Comparison of ENCODE assay signal across 18 mouse cellular contexts in genomic region chr2:131067481-131067880, GRCm38 (mm10). TPM values are rescaled to one million over a fixed set of nuclear protein-coding genes. Genes with fewer than 3 reads are reported as not detected.
DNase-seq lines count a peak whose midpoint lies in the region; ATAC-seq and TF ChIP-seq lines count a peak whose summit lies in the region.
"Had no signal": no experiment of that assay in that cellular context is flagged by ENCODE, and none has a peak within 500 bp of the region (broad histone marks: within the 10 kb centered on the region; RNA-seq: fewer than 3 reads in every experiment).

No protein-coding gene starts in this region.

- no peak overlapping the region for H3K27ac ChIP-seq in intestine, embryonic 16.5 days (ENCODE audit: low read length)
- no peak overlapping the region for H3K27ac ChIP-seq in intestine, embryonic 15.5 days
- no peak overlapping the region for H3K27ac ChIP-seq in lung, postnatal 0 days (ENCODE audit: low read length)
- no peak overlapping the region for H3K27ac ChIP-seq in hindbrain, embryonic 16.5 days (ENCODE audit: low read depth, low read length)
- H3K27ac ChIP-seq: forebrain, embryonic 13.5 days; heart, embryonic 15.5 days; hindbrain, embryonic 13.5 days; left cerebral cortex, adult 2 months; liver, embryonic 12.5 days had no signal

- ATAC-seq in intestine, embryonic 16.5 days = peak; percentile 58; the same call in 1 of the 2 replicates
- ATAC-seq in intestine, embryonic 15.5 days = no peak
- ATAC-seq in lung, postnatal 0 days = no peak
- no peak for ATAC-seq in hindbrain, embryonic 16.5 days
- ATAC-seq: forebrain, embryonic 13.5 days; liver, embryonic 12.5 days; Patski had no signal

- DNase-seq in lung, postnatal 0 days (ENCODE audit: low spot score) = peak; percentile 30
- no peak for DNase-seq in lung, adult 2 months
- peak; percentile 58 for DNase-seq in adrenal gland, postnatal 25 days
- peak; percentile 62 for DNase-seq in gastrocnemius, postnatal 14 days
- DNase-seq in cerebellum, adult 9-10 months = no peak
- DNase-seq: cerebellum, adult 18-20 months; thymus, postnatal 14 days had no signal

- no peak overlapping the region for H3K9ac ChIP-seq in intestine, embryonic 16.5 days (ENCODE audit: low read depth, low read length)
- no peak overlapping the region for H3K9ac ChIP-seq in intestine, embryonic 15.5 days
- H3K9ac ChIP-seq in lung, postnatal 0 days (replicated peaks; ENCODE audit: low read depth) = no peak overlapping the region
- no peak overlapping the region for H3K9ac ChIP-seq in hindbrain, embryonic 16.5 days (ENCODE audit: low read depth, low read length)
- H3K9ac ChIP-seq: forebrain, embryonic 13.5 days; heart, embryonic 15.5 days; hindbrain, embryonic 13.5 days; liver, embryonic 12.5 days had no signal

- 45% methylated on average over 6 of the region's 6 CpGs for WGBS in intestine, embryonic 16.5 days
- 44% methylated on average over 6 of the region's 6 CpGs for WGBS in intestine, embryonic 15.5 days
- WGBS in lung, postnatal 0 days = 45% methylated on average over 6 of the region's 6 CpGs
- 50% methylated on average over 6 of the region's 6 CpGs for WGBS in lung, adult 2 months
- 65% methylated on average over 6 of the region's 6 CpGs for WGBS in hindbrain, embryonic 16.5 days

- no peak overlapping the region for H3K4me2 ChIP-seq in intestine, embryonic 16.5 days (ENCODE audit: low read depth, low read length)
- no peak overlapping the region for H3K4me2 ChIP-seq in intestine, embryonic 15.5 days (replicated peaks)
- H3K4me2 ChIP-seq in lung, postnatal 0 days (replicated peaks; ENCODE audit: low read depth, low read length) = no peak overlapping the region
- no peak overlapping the region for H3K4me2 ChIP-seq in hindbrain, embryonic 16.5 days (ENCODE audit: low read length)
- H3K4me2 ChIP-seq: forebrain, embryonic 13.5 days; heart, embryonic 15.5 days; hindbrain, embryonic 13.5 days; liver, embryonic 12.5 days had no signal

- TF ChIP-seq POLR2A in lung, adult 2 months (IDR thresholded peaks at IDR 0.05; ENCODE audit: borderline replicate concordance, extremely low read depth, low read depth, low read length) = no peak

- no peak for TF ChIP-seq EP300 in lung, postnatal 0 days (IDR thresholded peaks at IDR 0.05)

- intact Hi-C loops in gastrocnemius, postnatal 14 days (cut with DNase I; ENCODE audit: low total_unique reads) = no loop called here

- no peak for TF ChIP-seq CTCF in lung, postnatal 0 days (IDR thresholded peaks at IDR 0.05)
- TF ChIP-seq CTCF in lung, adult 2 months (IDR thresholded peaks at IDR 0.05; ENCODE audit: insufficient read depth, low read length) = no peak

- peaks cover 8% of the 10 kb centered on the region; the same call in 1 of the 2 replicates for H3K4me1 ChIP-seq in intestine, embryonic 16.5 days (ENCODE audit: control insufficient read depth, insufficient read depth, low read length)
- peaks cover 11% of the 10 kb centered on the region for H3K4me1 ChIP-seq in intestine, embryonic 15.5 days (replicated peaks)
- peaks cover 4% of the 10 kb centered on the region; the same call in 1 of the 2 replicates for H3K4me1 ChIP-seq in lung, postnatal 0 days (ENCODE audit: insufficient read depth, low read depth, low read length)
- H3K4me1 ChIP-seq in lung, adult 2 months (ENCODE audit: control insufficient read depth, insufficient read depth, low read length) = no peaks in the 10 kb centered on the region
- H3K4me1 ChIP-seq in hindbrain, embryonic 16.5 days (ENCODE audit: control insufficient read depth, insufficient read depth, low read depth, low read length) = peaks cover 3% of the 10 kb centered on the region; the same call in 1 of the 2 replicates

- no peak overlapping the region for H3K4me3 ChIP-seq in intestine, embryonic 16.5 days (ENCODE audit: low read length)
- H3K4me3 ChIP-seq in intestine, embryonic 15.5 days (replicated peaks) = no peak overlapping the region
- H3K4me3 ChIP-seq in lung, postnatal 0 days (ENCODE audit: low read depth, low read length) = no peak overlapping the region
- no peak overlapping the region for H3K4me3 ChIP-seq in lung, adult 2 months (replicated peaks; ENCODE audit: extremely low read depth, low read depth, low read length)
- H3K4me3 ChIP-seq in hindbrain, embryonic 16.5 days (ENCODE audit: low read length) = no peak overlapping the region
- H3K4me3 ChIP-seq: forebrain, embryonic 13.5 days; heart, embryonic 15.5 days; hindbrain, embryonic 13.5 days; left cerebral cortex, adult 2 months; liver, embryonic 12.5 days; myocyte had no signal

- H3K27me3 ChIP-seq in intestine, embryonic 16.5 days (replicated peaks; ENCODE audit: control insufficient read depth, insufficient read depth, low read length) = peaks cover 8% of the 10 kb centered on the region; the same call in 1 of the 2 replicates
- peaks cover 7% of the 10 kb centered on the region for H3K27me3 ChIP-seq in intestine, embryonic 15.5 days (replicated peaks)
- H3K27me3 ChIP-seq in lung, postnatal 0 days (replicated peaks; ENCODE audit: insufficient read depth, low read length) = 0 out of 2 replicates have a peak, but pooled peaks cover 1% of the 10 kb centered on the region
- H3K27me3 ChIP-seq in hindbrain, embryonic 16.5 days (replicated peaks; ENCODE audit: control insufficient read depth, insufficient read depth, low read length) = peaks cover 6% of the 10 kb centered on the region
- H3K27me3 ChIP-seq: Patski had no signal

- no peaks in the 10 kb centered on the region for H3K36me3 ChIP-seq in intestine, embryonic 16.5 days (ENCODE audit: control insufficient read depth, insufficient read depth, low read length)
- H3K36me3 ChIP-seq in intestine, embryonic 15.5 days = no peaks in the 10 kb centered on the region
- no peaks in the 10 kb centered on the region for H3K36me3 ChIP-seq in lung, postnatal 0 days (ENCODE audit: insufficient read depth, low read length)
- no peaks in the 10 kb centered on the region for H3K36me3 ChIP-seq in hindbrain, embryonic 16.5 days (ENCODE audit: control insufficient read depth, insufficient read depth, low read length)
- H3K36me3 ChIP-seq: heart, embryonic 15.5 days; hindbrain, embryonic 13.5 days; liver, embryonic 12.5 days had no signal

- no peaks in the 10 kb centered on the region for H3K9me3 ChIP-seq in intestine, embryonic 16.5 days (ENCODE audit: control insufficient read depth, low read length)
- H3K9me3 ChIP-seq in intestine, embryonic 15.5 days = no peaks in the 10 kb centered on the region
- H3K9me3 ChIP-seq in lung, postnatal 0 days (ENCODE audit: low read length) = no peaks in the 10 kb centered on the region
- no peaks in the 10 kb centered on the region for H3K9me3 ChIP-seq in hindbrain, embryonic 16.5 days (ENCODE audit: control insufficient read depth, low read length)
- H3K9me3 ChIP-seq: forebrain, embryonic 13.5 days; heart, embryonic 15.5 days; hindbrain, embryonic 13.5 days; liver, embryonic 12.5 days had no signal

RNA-seq across cellular contexts. Expression of gene Adam33, which starts 3.9 kb away (rescaled TPM):
- 5.3 TPM in 2 replicates for polyA plus RNA-seq in intestine, embryonic 16.5 days (2015; fragmentation: Nextera tagmentation; extraction: Ambion mirVana)
- 3.3 and 4.0 TPM in 2 replicates for polyA plus RNA-seq in intestine, embryonic 15.5 days (2015; fragmentation: Nextera tagmentation; extraction: Ambion mirVana)
- 3.2 and 3.5 TPM in 2 replicates for polyA plus RNA-seq in lung, postnatal 0 days (2015; fragmentation: Nextera tagmentation; extraction: Ambion mirVana)
- 28.8 and 34.5 TPM in 2 replicates for polyA plus RNA-seq in lung, adult 2 months (2012; rRNA removed)
- total RNA-seq in adrenal gland, postnatal 25 days (2021) = 3.8 and 4.8 TPM in 2 replicates
- total RNA-seq in gastrocnemius, postnatal 14 days (2021) = 1 to 10 TPM; 2.5 to 3.9 TPM
- 1.6 and 2.3 TPM in 2 replicates for polyA plus RNA-seq in hindbrain, embryonic 16.5 days (2015; fragmentation: Nextera tagmentation; extraction: Ambion mirVana)

RNA-seq across cellular contexts. Expression of gene Siglec1, which starts 19.1 kb away (rescaled TPM):
- polyA plus RNA-seq in intestine, embryonic 16.5 days (2015; fragmentation: Nextera tagmentation; extraction: Ambion mirVana) = 0.29 and 0.37 TPM in 2 replicates
- polyA plus RNA-seq in intestine, embryonic 15.5 days (2015; fragmentation: Nextera tagmentation; extraction: Ambion mirVana) = 0.24 and 0.35 TPM in 2 replicates
- 1.1 TPM in 2 replicates for polyA plus RNA-seq in lung, postnatal 0 days (2015; fragmentation: Nextera tagmentation; extraction: Ambion mirVana)
- polyA plus RNA-seq in lung, adult 2 months (2012; rRNA removed) = 14.7 and 18.5 TPM in 2 replicates
- 2.6 and 2.7 TPM in 2 replicates for total RNA-seq in adrenal gland, postnatal 25 days (2021)
- total RNA-seq in gastrocnemius, postnatal 14 days (2021) = under 1 TPM; 0.78 to 0.90 TPM
- 0.15 and 0.24 TPM in 2 replicates for polyA plus RNA-seq in hindbrain, embryonic 16.5 days (2015; fragmentation: Nextera tagmentation; extraction: Ambion mirVana)
- total RNA-seq: CH12.LX had no signal
- polyA plus RNA-seq: myocyte had no signal

RNA-seq across cellular contexts. Expression of gene Gfra4, which starts 24.6 kb away (rescaled TPM):
- 6.9 and 8.6 TPM in 2 replicates for polyA plus RNA-seq in intestine, embryonic 16.5 days (2015; fragmentation: Nextera tagmentation; extraction: Ambion mirVana)
- 8.8 and 9.6 TPM in 2 replicates for polyA plus RNA-seq in intestine, embryonic 15.5 days (2015; fragmentation: Nextera tagmentation; extraction: Ambion mirVana)
- polyA plus RNA-seq in lung, postnatal 0 days (2015; fragmentation: Nextera tagmentation; extraction: Ambion mirVana) = 1.2 and 1.4 TPM in 2 replicates
- 7.3 and 10.9 TPM in 2 replicates for polyA plus RNA-seq in lung, adult 2 months (2012; rRNA removed)
- 4.2 and 6.3 TPM in 2 replicates for total RNA-seq in adrenal gland, postnatal 25 days (2021)
- total RNA-seq in gastrocnemius, postnatal 14 days (2021) = 1 to 10 TPM; 3.8 to 5.1 TPM
- 48.4 and 53.5 TPM in 2 replicates for polyA plus RNA-seq in hindbrain, embryonic 16.5 days (2015; fragmentation: Nextera tagmentation; extraction: Ambion mirVana)
- total RNA-seq: CH12.LX had no signal

RNA-seq across cellular contexts. Expression of gene Hspa12b, which starts 59.6 kb away (rescaled TPM):
- polyA plus RNA-seq in intestine, embryonic 16.5 days (2015; fragmentation: Nextera tagmentation; extraction: Ambion mirVana) = 8.3 and 8.4 TPM in 2 replicates
- polyA plus RNA-seq in intestine, embryonic 15.5 days (2015; fragmentation: Nextera tagmentation; extraction: Ambion mirVana) = 9.1 and 9.7 TPM in 2 replicates
- 16.7 and 17.9 TPM in 2 replicates for polyA plus RNA-seq in lung, postnatal 0 days (2015; fragmentation: Nextera tagmentation; extraction: Ambion mirVana)
- polyA plus RNA-seq in lung, adult 2 months (2012; rRNA removed) = 56.2 and 58.3 TPM in 2 replicates
- 10.8 and 12.2 TPM in 2 replicates for total RNA-seq in adrenal gland, postnatal 25 days (2021)
- 10 to 100 TPM; 14.5 to 18.3 TPM for total RNA-seq in gastrocnemius, postnatal 14 days (2021)
- 6.5 and 6.9 TPM in 2 replicates for polyA plus RNA-seq in hindbrain, embryonic 16.5 days (2015; fragmentation: Nextera tagmentation; extraction: Ambion mirVana)

Comparison
In these comparisons a context has a peak if more than half of its experiments do, and no peak if none do; other contexts are left out.
1. DNase-seq: peak in lung, postnatal 0 days (single experiment), adrenal gland, postnatal 25 days (single experiment) and gastrocnemius, postnatal 14 days (single experiment); none in lung, adult 2 months (single experiment) and cerebellum, adult 9-10 months (single experiment).